Mouse (Mus musculus) brain, adult 2 months (tissue): ENCODE measurements around the gene Zbed5.

Experiments used
- DNase-seq: peaks from one replicate; pipeline ENCODE4 v3.0.0; 2011; ENCODE audit warnings: low read depth, low spot score

Zbed5 gene

GRCm38 (mm10) chr5:129952143-129952542 is 56.6 kb downstream of the Zbed5 start:
- DNase-seq: no peak
